Mouse (Mus musculus) CH12.LX (cell line): ENCODE data around the gene Ankrd39. TPM values are rescaled to one million over a fixed set of nuclear protein-coding genes. Genes with fewer than 3 reads are reported as not detected.

Source experiments
- DNase-seq: peaks from one replicate; pipeline ENCODE4 v3.0.0-alpha.2; 2013; ENCODE audit errors: extremely low read depth
- H3K27ac ChIP-seq: 2 replicates; pipeline ENCODE4 v1.5.1; 2012; ENCODE audit warnings: low read depth, mild to moderate bottlenecking, control low read depth, moderate library complexity; ENCODE audit not compliant: insufficient read depth
- H3K27me3 ChIP-seq: replicated peaks from 2 replicates; pipeline ENCODE3; 2012; ENCODE audit warnings: inconsistent platforms
- H3K36me3 ChIP-seq, 2 experiments: replicated peaks in 1 of 2; 2 replicates each; pipeline versions ENCODE3 to v1.6.1; 2012; ENCODE audit warnings: inconsistent platforms in 1 of 2, low read length in 1 of 2, mild to moderate bottlenecking in 1 of 2, mixed read lengths in 1 of 2, moderate library complexity in 1 of 2; ENCODE audit not compliant: control insufficient read depth in 1 of 2, insufficient read depth in 1 of 2
- H3K4me1 ChIP-seq, 2 experiments: 2 replicates each; pipeline ENCODE4 v1.6.1; 2012; ENCODE audit warnings: inconsistent platforms in 1 of 2, moderate library complexity in 1 of 2; ENCODE audit not compliant: insufficient read depth in 2 of 2, control insufficient read depth in 1 of 2
- H3K4me2 ChIP-seq: 2 replicates; pipeline ENCODE4 v1.6.1; 2012; ENCODE audit warnings: low read depth, mild to moderate bottlenecking, control low read depth; ENCODE audit not compliant: poor library complexity, insufficient read depth, severe bottlenecking
- H3K4me3 ChIP-seq, 3 experiments: fragments of 150-350 bp in 1 of 3; sonication (generic) in 1 of 3; replicated peaks in 1 of 3; 2 replicates each; pipeline versions ENCODE3 to v1.5.1; 2011 to 2012; ENCODE audit warnings: low read depth in 2 of 3, low read length in 2 of 3, mild to moderate bottlenecking in 2 of 3, moderate library complexity in 2 of 3, control low read depth in 1 of 3, improper control_type of control experiment in 1 of 3, inconsistent platforms in 1 of 3, mixed read lengths in 1 of 3; ENCODE audit not compliant: poor library complexity in 1 of 3
- H3K79me2 ChIP-seq: replicated peaks from 2 replicates; pipeline ENCODE4 v1.6.1; 2012; ENCODE audit warnings: mild to moderate bottlenecking, moderate library complexity; ENCODE audit not compliant: control insufficient read depth, poor library complexity, insufficient read depth, severe bottlenecking; ENCODE audit errors: extremely low read depth
- H3K9ac ChIP-seq: 2 replicates; pipeline ENCODE4 v1.6.1; 2012; ENCODE audit warnings: low read depth, mild to moderate bottlenecking, control low read depth, moderate library complexity; ENCODE audit not compliant: insufficient read depth
- H3K9me3 ChIP-seq: replicated peaks from 2 replicates; pipeline ENCODE3; 2012; ENCODE audit warnings: low read length, inconsistent platforms, mixed read lengths
- CHD2 ChIP-seq: IDR thresholded peaks from 2 replicates; pipeline ENCODE4 v1.6.1; 2011; ENCODE audit warnings: low read length, improper control_type of control experiment
- CTCF ChIP-seq, 2 experiments: IDR thresholded peaks in 1 of 2; conservative IDR thresholded peaks in 1 of 2; 2 replicates each; pipeline ENCODE4 v1.5.1; 2011 to 2012; ENCODE audit warnings: low read depth in 2 of 2, low read length in 2 of 2, improper control_type of control experiment in 1 of 2, inconsistent platforms in 1 of 2, mild to moderate bottlenecking in 1 of 2, moderate library complexity in 1 of 2
- E2F4 ChIP-seq: IDR thresholded peaks from 2 replicates; pipeline ENCODE4 v1.6.1; 2011; ENCODE audit warnings: low read depth, low read length, improper control_type of control experiment; ENCODE audit not compliant: insufficient replicate concordance
- ELF1 ChIP-seq: IDR thresholded peaks from 2 replicates; pipeline ENCODE4 v1.6.1; 2014; ENCODE audit warnings: low read depth, mild to moderate bottlenecking, inconsistent platforms, low read length, improper control_type of control experiment
- EP300 ChIP-seq: IDR thresholded peaks from 2 replicates; pipeline ENCODE4 v1.6.1; 2011; ENCODE audit warnings: low read length, improper control_type of control experiment
- ETS1 ChIP-seq: conservative IDR thresholded peaks from 2 replicates; pipeline ENCODE4 v1.6.1; 2012; ENCODE audit warnings: low read depth, mild to moderate bottlenecking, inconsistent platforms, low read length, improper control_type of control experiment, moderate library complexity
- IRF4 ChIP-seq: IDR thresholded peaks from 2 replicates; pipeline ENCODE4 v1.6.1; 2014; ENCODE audit warnings: low read depth, mild to moderate bottlenecking, inconsistent platforms, low read length, improper control_type of control experiment
- JUN ChIP-seq: IDR thresholded peaks from 2 replicates; pipeline ENCODE4 v1.6.1; 2011; ENCODE audit warnings: low read depth, mild to moderate bottlenecking, low read length, improper control_type of control experiment, moderate library complexity; ENCODE audit not compliant: insufficient read depth
- JUND ChIP-seq: conservative IDR thresholded peaks from 2 replicates; pipeline ENCODE4 v1.6.1; 2011; ENCODE audit warnings: low read depth, low read length, improper control_type of control experiment
- KAT2A ChIP-seq: IDR thresholded peaks from 2 replicates; pipeline ENCODE4 v1.6.1; 2012; ENCODE audit warnings: low read length, improper control_type of control experiment, inconsistent platforms; ENCODE audit not compliant: insufficient replicate concordance
- MAFK ChIP-seq: IDR thresholded peaks from 2 replicates; pipeline ENCODE4 v1.6.1; 2011; ENCODE audit warnings: low read length, improper control_type of control experiment; ENCODE audit not compliant: insufficient replicate concordance
- MAX ChIP-seq: IDR thresholded peaks from 2 replicates; pipeline ENCODE4 v1.6.1; 2011; ENCODE audit warnings: low read length, improper control_type of control experiment
- MAZ ChIP-seq: IDR thresholded peaks from 2 replicates; pipeline ENCODE4 v1.6.1; 2012; ENCODE audit warnings: low read depth, mild to moderate bottlenecking, inconsistent platforms, low read length, improper control_type of control experiment, moderate library complexity
- MEF2A ChIP-seq: IDR thresholded peaks from 2 replicates; pipeline ENCODE4 v1.6.1; 2014; ENCODE audit warnings: low read depth, mild to moderate bottlenecking, inconsistent platforms, low read length, improper control_type of control experiment, borderline replicate concordance
- MXI1 ChIP-seq: IDR thresholded peaks from 2 replicates; pipeline ENCODE4 v1.6.1; 2011; ENCODE audit warnings: mild to moderate bottlenecking, low read depth, low read length, improper control_type of control experiment
- MYC ChIP-seq: IDR thresholded peaks from 2 replicates; pipeline ENCODE4 v1.6.1; 2011; ENCODE audit warnings: low read depth, mild to moderate bottlenecking, improper control_type of control experiment, low read length
- NELFE ChIP-seq: IDR thresholded peaks from 2 replicates; pipeline ENCODE4 v1.6.1; 2011; ENCODE audit warnings: low read depth, low read length, improper control_type of control experiment
- NRF1 ChIP-seq: IDR thresholded peaks from 2 replicates; pipeline ENCODE4 v1.6.1; 2014; ENCODE audit warnings: low read depth, mild to moderate bottlenecking, inconsistent platforms, low read length, improper control_type of control experiment, moderate library complexity
- PAX5 ChIP-seq: IDR thresholded peaks from 2 replicates; pipeline ENCODE4 v1.6.1; 2012; ENCODE audit warnings: low read length, inconsistent platforms, mixed read lengths
- RAD21 ChIP-seq: IDR thresholded peaks from 2 replicates; pipeline ENCODE4 v1.6.1; 2011; ENCODE audit warnings: low read depth, mild to moderate bottlenecking, low read length, improper control_type of control experiment, moderate library complexity
- SIN3A ChIP-seq: IDR thresholded peaks from 2 replicates; pipeline ENCODE4 v1.6.1; 2012; ENCODE audit warnings: low read length, improper control_type of control experiment, inconsistent platforms
- SMC3 ChIP-seq: IDR thresholded peaks from 2 replicates; pipeline ENCODE4 v1.6.1; 2011; ENCODE audit warnings: low read depth, low read length, improper control_type of control experiment
- TBP ChIP-seq: conservative IDR thresholded peaks from 2 replicates; pipeline ENCODE4 v1.6.1; 2011; ENCODE audit warnings: low read depth, low read length, improper control_type of control experiment
- TCF12 ChIP-seq: IDR thresholded peaks from 2 replicates; pipeline ENCODE4 v1.6.1; 2014; ENCODE audit warnings: low read depth, mild to moderate bottlenecking, inconsistent platforms, low read length, improper control_type of control experiment
- USF1 ChIP-seq: IDR thresholded peaks from 2 replicates; pipeline ENCODE4 v1.6.1; 2014; ENCODE audit warnings: low read depth, mild to moderate bottlenecking, inconsistent platforms, low read length, improper control_type of control experiment
- USF2 ChIP-seq: conservative IDR thresholded peaks from 2 replicates; pipeline ENCODE4 v1.6.1; 2011; ENCODE audit warnings: low read depth, low read length, improper control_type of control experiment
- ZMIZ1 ChIP-seq: IDR thresholded peaks from 2 replicates; pipeline ENCODE4 v1.6.1; 2012; ENCODE audit warnings: low read depth, mild to moderate bottlenecking, inconsistent platforms, low read length, improper control_type of control experiment
- ZNF384 ChIP-seq: IDR thresholded peaks from 2 replicates; pipeline ENCODE4 v1.6.1; 2012; ENCODE audit warnings: low read depth, low read length, improper control_type of control experiment, inconsistent platforms
- dilution Hi-C: fragments of 300-500 bp; cut with MboI; formaldehyde crosslinking; loops from 2 replicates; pipeline ENCODE4 v1.14.3; 2020; ENCODE audit warnings: low sequenced_read_pairs; ENCODE audit not compliant: extremely low pct_unique_long_range_greater_than_20kb, extremely low pct_ligation_motif_present
- in situ Hi-C: fragments of 300-500 bp; cut with MboI; formaldehyde crosslinking; loops from 3 replicates; pipeline ENCODE4 v1.14.3; 2019; ENCODE audit warnings: low sequenced_read_pairs, low pct_ligation_motif_present, low pct_unique_long_range_greater_than_20kb, mixed read lengths
- polyA plus RNA-seq: library from polyadenylated mRNA; unstranded; fragments of >175 nt; gene quantifications from 2 replicates; pipeline ENCODE4 v1.2.1, GENCODE M21; 2012; ENCODE audit warnings: low read depth; ENCODE audit not compliant: insufficient read length
- total RNA-seq, 2 experiments: library from RNA; depleted of rRNA; stranded (reverse); fragments of 300-350 nt in 1 of 2; fragments of >200 nt in 1 of 2; gene quantifications; 2 replicates each; pipeline ENCODE4 v1.2.3; 2012 to 2014

Ankrd39 gene
- total and polyA plus RNA-seq, 3 experiments, result 4.3 to 14.8 (median 11.6) TPM

DNA sequence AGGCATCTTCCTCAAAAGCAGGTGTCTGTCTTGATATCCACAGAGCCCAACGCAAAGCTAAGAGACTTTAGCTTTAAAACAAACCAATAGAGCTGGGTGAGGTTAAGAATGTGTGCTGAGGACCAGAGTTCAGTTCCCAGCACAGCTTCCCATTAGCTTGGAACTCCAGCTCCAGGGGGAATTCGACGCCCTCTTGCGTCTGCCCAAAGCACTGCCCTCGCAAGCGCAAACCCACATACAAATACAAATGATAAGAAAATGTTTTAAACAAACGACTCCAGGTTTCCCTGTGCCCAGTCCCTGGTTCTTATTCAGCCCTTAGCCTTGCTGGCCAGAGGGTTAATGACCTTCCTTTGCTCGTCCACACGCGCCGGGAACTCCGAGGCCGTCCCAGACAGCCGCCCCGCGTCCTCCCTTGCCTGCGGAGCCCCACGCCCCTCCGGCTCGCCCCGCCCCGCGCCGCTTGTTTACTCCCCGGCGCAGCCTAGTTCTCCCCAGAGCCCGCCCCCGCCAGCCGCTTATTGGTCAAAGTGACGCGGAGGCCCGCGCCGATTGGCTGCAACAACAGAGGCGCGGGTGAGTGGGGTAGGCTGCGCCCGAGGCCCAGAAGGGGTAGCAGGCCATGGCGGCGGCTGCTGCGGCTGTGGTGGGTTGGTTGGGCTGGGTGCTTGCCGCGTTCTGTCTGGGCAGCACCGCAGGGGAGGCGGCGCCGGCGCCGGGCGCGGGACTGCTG is 35.8 kb downstream of the Ankrd39 start, which contains the start of gene Cnnm3 (continued):
- TF ChIP-seq JUN, result no peak

DNA sequence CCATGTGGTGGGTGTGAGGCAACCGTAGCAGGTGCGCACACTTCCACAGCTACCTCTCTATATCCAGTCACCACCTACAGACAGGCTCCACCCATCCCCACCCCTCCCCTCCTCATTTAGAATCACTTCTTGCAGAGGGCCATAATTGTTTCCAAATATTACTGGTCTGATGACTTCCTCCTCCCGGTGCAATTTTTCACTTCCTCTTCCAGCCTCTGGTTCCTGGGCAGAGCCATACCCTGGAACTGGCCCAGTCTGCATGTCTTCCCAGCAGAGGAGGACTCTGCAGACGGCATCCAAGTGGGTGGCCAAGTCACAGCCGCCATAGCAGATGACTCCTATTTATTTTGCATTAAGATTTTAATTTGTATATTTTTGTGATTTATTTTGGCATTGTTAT is 39.0 kb downstream of the Ankrd39 start:
- H3K9ac ChIP-seq, result no peak overlapping the region
- peaks cover 2 to 25% of the 10 kb centered on the region in 2 experiments for H3K36me3 ChIP-seq
- H3K9me3 ChIP-seq, result no peaks in the 10 kb centered on the region
- H3K4me2 ChIP-seq, result no peak overlapping the region
- TF ChIP-seq E2F4 (no peak), MEF2A (no peak), EP300 (peak; percentile 44; the same call in 1 of the 2 replicates), MYC (no peak), USF1 (no peak), USF2 (no peak), ZMIZ1 (no peak), IRF4 (peak; percentile 27; the same call in 1 of the 2 replicates)
- TF ChIP-seq, all 38 proteins: peak for 2
- Histone ChIP-seq H3K27me3 (no peaks in the 10 kb centered on the region), H3K79me2 (no peaks in the 10 kb centered on the region), H3K4me3 (no peak overlapping the region), H3K27ac (no peak overlapping the region), H3K4me1 (peaks cover 12 to 26% of the 10 kb centered on the region in 2 experiments)
- in situ Hi-C loops (no loop called here), dilution Hi-C loops (no loop called here)
- peak; percentile 45 for DNase-seq

DNA sequence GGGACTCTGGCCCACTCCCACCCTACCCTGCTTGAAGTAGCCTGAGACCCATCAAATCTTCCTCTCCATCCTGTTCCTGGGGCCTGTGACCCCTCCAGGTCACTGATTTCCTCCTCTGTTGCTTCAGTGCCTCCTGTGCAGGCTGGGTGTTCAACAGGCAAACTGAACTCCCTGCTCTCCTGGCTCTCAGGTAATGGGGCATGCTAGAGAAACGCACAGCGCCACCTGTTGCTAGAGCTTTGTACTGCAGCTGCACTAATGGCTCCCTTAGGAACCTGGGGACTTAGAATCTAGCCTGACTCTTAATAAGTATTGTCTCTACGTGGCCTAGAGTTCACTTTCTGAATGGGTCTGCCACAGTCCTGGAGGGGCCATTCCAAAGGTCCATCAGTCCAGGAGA is 46.0 kb downstream of the Ankrd39 start:
- no peak overlapping the region for H3K9ac ChIP-seq
- in situ Hi-C loops, result no loop called here
- H3K4me1 ChIP-seq, result no peaks in the 10 kb centered on the region
- H3K4me2 ChIP-seq, result no peak overlapping the region
- H3K36me3 ChIP-seq, result peaks cover 9 to 57% of the 10 kb centered on the region in 2 experiments
- H3K27ac ChIP-seq, result no peak overlapping the region
- H3K79me2 ChIP-seq, result no peaks in the 10 kb centered on the region
- no peaks in the 10 kb centered on the region for H3K9me3 ChIP-seq
- H3K4me3 ChIP-seq, result no peak overlapping the region
- dilution Hi-C loops, result no loop called here
- H3K27me3 ChIP-seq, result no peaks in the 10 kb centered on the region
- peak; percentile 71 for DNase-seq
- TF ChIP-seq ZNF384, result no peak
- TF ChIP-seq SMC3, result peak; percentile 80
- TF ChIP-seq NRF1, result no peak
- no peak for TF ChIP-seq JUND
- TF ChIP-seq USF1, result no peak
- no peak for TF ChIP-seq JUN
- TF ChIP-seq RAD21, result peak; percentile 74
- no peak for TF ChIP-seq MXI1
- TF ChIP-seq USF2, result no peak
- TF ChIP-seq SIN3A, result 0 out of 2 replicates have a peak, but pooled peaks have one; percentile 18
- peak; percentile 89 to 97 for TF ChIP-seq CTCF (conservative IDR thresholded peaks at IDR 0.05 in 1 of 2, IDR thresholded peaks at IDR 0.05 in 1 of 2; ENCODE audit: low read depth in 2 of 2, low read length in 2 of 2)
- TF ChIP-seq ETS1, result no peak
- TF ChIP-seq MAX, result no peak
- TF ChIP-seq IRF4, result no peak
- TF ChIP-seq MAZ, result no peak
- TF ChIP-seq TBP, result no peak
- TF ChIP-seq E2F4, result no peak
- TF ChIP-seq EP300, result no peak
- 0 out of 2 replicates have a peak, but pooled peaks have one; percentile 30 for TF ChIP-seq NELFE
- TF ChIP-seq MAFK, result no peak
- TF ChIP-seq ELF1, result no peak
- TF ChIP-seq PAX5, result no peak
- no peak for TF ChIP-seq MEF2A
- TF ChIP-seq CHD2, result no peak
- no peak for TF ChIP-seq KAT2A
- TF ChIP-seq TCF12, result no peak
- TF ChIP-seq ZMIZ1, result no peak
